ENCODE assay signal across 13 mouse cellular contexts in genomic region chr14:78525611-78526457, GRCm38 (mm10). TPM values are rescaled to one million over a fixed set of nuclear protein-coding genes. Genes with fewer than 3 reads are reported as not detected.
DNase-seq lines count a peak whose midpoint lies in the region; ATAC-seq lines count a peak whose summit lies in the region.
"Had no signal": no experiment of that assay in that cellular context is flagged by ENCODE, and none has a peak within 500 bp of the region (broad histone marks: within the 10 kb centered on the region; RNA-seq: fewer than 3 reads in every experiment).

No protein-coding gene starts in this region.

- H3K27me3 ChIP-seq in heart, embryonic 11.5 days (ENCODE audit: control insufficient read depth, insufficient read depth, low read length), result no peaks in the 10 kb centered on the region
- no peaks in the 10 kb centered on the region for H3K27me3 ChIP-seq in heart, embryonic 10.5 days (ENCODE audit: insufficient read depth, poor library complexity, severe bottlenecking)
- no peaks in the 10 kb centered on the region for H3K27me3 ChIP-seq in lung, embryonic 15.5 days
- H3K27me3 ChIP-seq in liver, embryonic 11.5 days (replicated peaks; ENCODE audit: control insufficient read depth, insufficient read depth, low read length), result no peaks in the 10 kb centered on the region
- no peaks in the 10 kb centered on the region for H3K27me3 ChIP-seq in stomach, embryonic 15.5 days (replicated peaks)
- H3K27me3 ChIP-seq: CH12.LX; limb, embryonic 13.5 days had no signal

- H3K4me1 ChIP-seq in heart, embryonic 11.5 days (ENCODE audit: control insufficient read depth, insufficient read depth, low read length), result peaks cover 29% of the 10 kb centered on the region
- peaks cover 41% of the 10 kb centered on the region for H3K4me1 ChIP-seq in heart, embryonic 10.5 days
- H3K4me1 ChIP-seq in lung, embryonic 15.5 days, result peaks cover 41% of the 10 kb centered on the region
- H3K4me1 ChIP-seq in liver, embryonic 11.5 days (replicated peaks; ENCODE audit: control insufficient read depth, insufficient read depth, low read length), result peaks cover 25% of the 10 kb centered on the region
- peaks cover 15% of the 10 kb centered on the region; the same call in 1 of the 2 replicates for H3K4me1 ChIP-seq in stomach, embryonic 15.5 days

- H3K9ac ChIP-seq in heart, embryonic 11.5 days (ENCODE audit: low read depth, low read length), result no peak overlapping the region
- no peak overlapping the region for H3K9ac ChIP-seq in lung, embryonic 15.5 days
- no peak overlapping the region for H3K9ac ChIP-seq in liver, embryonic 11.5 days (ENCODE audit: low read depth, low read length)
- no peak overlapping the region for H3K9ac ChIP-seq in stomach, embryonic 15.5 days
- H3K9ac ChIP-seq: limb, embryonic 13.5 days had no signal

- H3K27ac ChIP-seq in heart, embryonic 11.5 days (ENCODE audit: low read depth, low read length), result no peak overlapping the region
- H3K27ac ChIP-seq in heart, embryonic 10.5 days, result no peak overlapping the region; the same call in 1 of the 2 replicates
- no peak overlapping the region for H3K27ac ChIP-seq in lung, embryonic 15.5 days
- H3K27ac ChIP-seq in liver, embryonic 11.5 days (ENCODE audit: low read depth, low read length), result no peak overlapping the region
- 0 out of 2 replicates have a peak overlapping the region, but pooled peaks have one; percentile 7 for H3K27ac ChIP-seq in stomach, embryonic 15.5 days
- H3K27ac ChIP-seq: limb, embryonic 13.5 days had no signal

- H3K9me3 ChIP-seq in heart, embryonic 11.5 days (replicated peaks; ENCODE audit: control insufficient read depth, low read length), result no peaks in the 10 kb centered on the region
- no peaks in the 10 kb centered on the region for H3K9me3 ChIP-seq in heart, embryonic 10.5 days
- no peaks in the 10 kb centered on the region for H3K9me3 ChIP-seq in lung, embryonic 15.5 days
- no peaks in the 10 kb centered on the region for H3K9me3 ChIP-seq in liver, embryonic 11.5 days (ENCODE audit: control insufficient read depth, low read length)
- H3K9me3 ChIP-seq in stomach, embryonic 15.5 days, result no peaks in the 10 kb centered on the region
- H3K9me3 ChIP-seq: limb, embryonic 13.5 days had no signal

- H3K4me2 ChIP-seq in heart, embryonic 11.5 days, result no peak overlapping the region
- H3K4me2 ChIP-seq in lung, embryonic 15.5 days, result no peak overlapping the region
- H3K4me2 ChIP-seq in liver, embryonic 11.5 days, result no peak overlapping the region
- H3K4me2 ChIP-seq in stomach, embryonic 15.5 days, result no peak overlapping the region
- H3K4me2 ChIP-seq: limb, embryonic 13.5 days had no signal

- no peak overlapping the region for H3K4me3 ChIP-seq in heart, embryonic 11.5 days (ENCODE audit: low read depth, low read length)
- H3K4me3 ChIP-seq in heart, embryonic 10.5 days, result no peak overlapping the region
- H3K4me3 ChIP-seq in lung, embryonic 15.5 days, result no peak overlapping the region
- no peak overlapping the region for H3K4me3 ChIP-seq in liver, embryonic 11.5 days (ENCODE audit: low read depth, low read length)
- H3K4me3 ChIP-seq in stomach, embryonic 15.5 days (replicated peaks), result no peak overlapping the region
- H3K4me3 ChIP-seq: limb, embryonic 13.5 days had no signal

- DNase-seq in heart, embryonic 10.5 days (ENCODE audit: low spot score), result no peak
- no peak for DNase-seq in lung, postnatal 10 days
- DNase-seq in liver, embryonic 11.5 days (ENCODE audit: low spot score), result no peak
- no peak for DNase-seq in spleen, postnatal 4 days (ENCODE audit: low spot score in 2 of 2)
- no peak for DNase-seq in adrenal gland, postnatal 14 days
- DNase-seq: cerebellum, adult 9-10 months; gastrocnemius, postnatal 10 days had no signal

- H3K36me3 ChIP-seq in heart, embryonic 11.5 days (ENCODE audit: control insufficient read depth, insufficient read depth, low read length), result no peaks in the 10 kb centered on the region
- peaks cover 7% of the 10 kb centered on the region; the same call in 1 of the 2 replicates for H3K36me3 ChIP-seq in heart, embryonic 10.5 days
- no peaks in the 10 kb centered on the region for H3K36me3 ChIP-seq in lung, embryonic 15.5 days
- H3K36me3 ChIP-seq in liver, embryonic 11.5 days (ENCODE audit: control insufficient read depth, insufficient read depth, low read length), result no peaks in the 10 kb centered on the region
- H3K36me3 ChIP-seq in stomach, embryonic 15.5 days, result no peaks in the 10 kb centered on the region; the same call in 1 of the 2 replicates

- WGBS in heart, embryonic 11.5 days (ENCODE audit: insufficient replicate concordance), result 91% methylated on average over 3 of the region's 3 CpGs
- WGBS in heart, embryonic 10.5 days, result 96% methylated on average over 3 of the region's 3 CpGs
- WGBS in lung, embryonic 15.5 days, result 87% methylated on average over 3 of the region's 3 CpGs
- 76% methylated on average over 3 of the region's 3 CpGs for WGBS in liver, embryonic 11.5 days
- 91% methylated on average over 3 of the region's 3 CpGs for WGBS in stomach, embryonic 15.5 days

- ATAC-seq in heart, embryonic 11.5 days (replicated peaks; ENCODE audit: insufficient number of reproducible peaks, low FRiP score, low TSS enrichment), result peak; percentile 52; the same call in 1 of the 2 replicates
- ATAC-seq in lung, embryonic 15.5 days (ENCODE audit: borderline replicate concordance, extremely low read depth, low FRiP score, low TSS enrichment), result peak; percentile 64
- ATAC-seq in liver, embryonic 11.5 days (replicated peaks; ENCODE audit: low FRiP score), result peak; percentile 72
- ATAC-seq in stomach, embryonic 15.5 days (ENCODE audit: insufficient read depth, low FRiP score, low read depth), result peak; percentile 54; the same call in 1 of the 2 replicates
- ATAC-seq: activated CD4-positive, CD25-positive, alpha-beta regulatory T cell, adult 4 months had no signal

RNA-seq across cellular contexts. Expression of gene Akap11, which starts 10.8 kb away (rescaled TPM):
- 11.9 and 12.7 TPM in 2 replicates for polyA plus RNA-seq in heart, embryonic 11.5 days (2014; fragmentation: Nextera tagmentation; extraction: Ambion mirVana)
- 14.3 and 15.6 TPM in 2 replicates for polyA plus RNA-seq in heart, embryonic 10.5 days (2016; fragmentation: Nextera tagmentation; extraction: Ambion mirVana)
- polyA plus RNA-seq in lung, embryonic 15.5 days (2015; fragmentation: Nextera tagmentation; extraction: Ambion mirVana), result 20.0 and 20.7 TPM in 2 replicates
- 10.0 and 10.1 TPM in 2 replicates for polyA plus RNA-seq in liver, embryonic 11.5 days (2014; fragmentation: Nextera tagmentation; extraction: Ambion mirVana)
- polyA plus RNA-seq in stomach, embryonic 15.5 days (2015; fragmentation: Nextera tagmentation; extraction: Ambion mirVana), result 16.2 and 17.8 TPM in 2 replicates
- 44.7 and 45.3 TPM in 2 replicates for total RNA-seq in adrenal gland, postnatal 14 days (2021)
